Mouse (Mus musculus) liver, embryonic 14.5 days (tissue): ENCODE measurements around the gene Hoxd4.

ENCODE experiments used
- CTCF ChIP-seq: IDR thresholded peaks from 2 replicates; pipeline ENCODE4 v1.5.1; 2016; ENCODE audit warnings: antibody characterized with exemption, low read depth, control low read depth
- EP300 ChIP-seq: IDR thresholded peaks from 2 replicates; pipeline ENCODE4 v1.6.1; 2016; ENCODE audit warnings: antibody characterized with exemption, low read depth

DNA sequence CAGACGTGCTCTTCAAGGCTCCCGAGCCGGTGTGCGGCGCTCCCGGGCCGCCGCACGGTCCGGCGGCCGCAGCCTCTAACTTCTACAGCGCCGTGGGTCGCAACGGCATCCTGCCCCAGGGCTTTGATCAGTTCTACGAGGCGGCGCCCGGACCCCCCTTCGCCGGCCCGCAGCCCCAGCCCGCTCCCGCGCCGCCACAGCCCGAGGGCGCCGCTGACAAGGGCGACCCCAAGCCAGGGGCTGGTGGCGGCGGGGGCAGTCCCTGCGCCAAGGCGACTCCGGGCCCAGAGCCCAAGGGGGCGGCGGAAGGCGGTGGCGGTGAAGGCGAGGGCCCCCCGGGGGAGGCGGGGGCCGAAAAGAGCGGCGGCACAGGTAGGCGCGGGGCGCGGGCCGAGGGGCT, 28.9 kb upstream of the Hoxd4 start:
- TF ChIP-seq EP300 (no peak), CTCF (no peak)
